Mouse (Mus musculus): Measurements from ENCODE around the gene Eml3. TPM values are rescaled to one million over a fixed set of nuclear protein-coding genes. Genes with fewer than 3 reads are reported as not detected.

Gene Eml3
- polyA plus RNA-seq, 1 experiment from 2014 or later = 19.0 TPM

DNA sequence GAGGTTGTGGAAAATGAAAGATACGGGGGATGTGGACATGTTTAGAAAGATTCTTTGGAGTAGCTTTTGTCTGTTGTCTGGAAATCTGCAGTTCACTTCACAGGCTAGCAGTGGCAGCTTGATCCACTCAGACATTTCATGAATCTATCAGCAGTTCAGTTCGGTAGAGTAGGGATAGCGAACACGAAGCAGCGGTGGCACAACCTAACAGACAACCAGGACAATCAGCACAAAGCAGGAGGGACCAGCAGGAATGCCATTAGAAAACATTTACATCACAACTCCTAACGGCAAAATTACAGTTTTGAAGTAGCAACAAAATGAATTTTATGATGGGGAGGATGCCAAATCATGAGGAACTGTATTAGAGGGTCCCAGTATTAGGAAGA lies 9.7 kb upstream of the Eml3 start:
- H3K4me1 ChIP-seq (ENCODE audit: insufficient read depth) = no peaks in the 10 kb centered on the region
- H3K27ac ChIP-seq (ENCODE audit: low read depth) = peak overlapping the region; percentile 89
- 56% methylated on average over 6 of the region's 6 CpGs for WGBS
- DNase-seq = no peak
- ATAC-seq (ENCODE audit: insufficient read depth) = no peak
- peak overlapping the region; percentile 83 for H3K4me3 ChIP-seq (ENCODE audit: low read depth, low read length)
- H3K27me3 ChIP-seq (ENCODE audit: insufficient read depth, low read length) = no peaks in the 10 kb centered on the region
- peak overlapping the region; percentile 73; the same call in 1 of the 2 replicates for H3K9ac ChIP-seq
- H3K9me3 ChIP-seq (ENCODE audit: low read depth, low read length) = no peaks in the 10 kb centered on the region
- H3K4me2 ChIP-seq = peak overlapping the region; percentile 89
- H3K36me3 ChIP-seq (ENCODE audit: insufficient read depth) = peaks cover 35% of the 10 kb centered on the region
- TF ChIP-seq CTCF (IDR thresholded peaks at IDR 0.05; ENCODE audit: low read depth) = no peak

DNA sequence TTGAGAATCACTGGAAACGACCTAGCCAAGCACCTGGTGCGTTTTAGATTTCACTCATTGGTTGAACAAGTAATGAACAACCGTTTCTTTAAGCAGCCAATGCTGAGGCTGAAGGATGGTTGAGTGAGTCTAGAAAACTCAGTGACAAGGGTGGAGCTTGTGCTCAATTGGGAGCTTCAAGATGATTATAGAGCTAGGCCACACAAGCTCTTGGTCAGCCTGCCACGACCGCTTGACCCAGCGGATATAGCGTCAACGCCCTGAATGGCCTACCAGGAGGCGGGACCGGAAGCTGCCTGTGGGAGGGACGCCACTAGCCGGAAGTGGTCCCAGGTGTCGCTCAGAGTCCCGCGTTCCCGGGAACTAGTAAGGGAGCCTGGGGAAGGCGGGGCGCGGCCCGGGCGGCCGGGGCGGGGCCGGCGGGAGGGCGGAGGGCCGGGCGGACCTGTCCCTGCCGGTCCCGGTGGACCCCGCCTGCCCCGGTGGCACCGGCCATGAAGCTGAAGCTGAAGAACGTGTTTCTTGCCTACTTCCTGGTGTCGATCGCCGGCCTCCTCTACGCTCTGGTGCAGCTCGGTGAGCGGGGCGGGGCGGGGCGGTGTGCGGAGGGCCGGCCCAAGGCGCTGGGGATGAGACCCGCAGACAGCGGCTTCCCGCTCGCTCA lies 9.1 kb upstream of the Eml3 start, which contains the start of gene B3gat3:
B3gat3 (plus strand) TSS at position 302 of the 664 bp plus-strand sequence.
- Histone ChIP-seq H3K36me3 (ENCODE audit: insufficient read depth) (peaks cover 30% of the 10 kb centered on the region), H3K27ac (ENCODE audit: low read depth) (peak within 1 kb of the TSS; percentile 89), H3K4me1 (ENCODE audit: insufficient read depth) (no peaks in the 10 kb centered on the region), H3K4me2 (peak within 1 kb of the TSS; percentile 89), H3K27me3 (ENCODE audit: insufficient read depth, low read length) (no peaks in the 10 kb centered on the region), H3K9me3 (ENCODE audit: low read depth, low read length) (no peaks in the 10 kb centered on the region), H3K4me3 (ENCODE audit: low read depth, low read length) (peak within 1 kb of the TSS; percentile 83), H3K9ac (peak within 1 kb of the TSS; percentile 73)
- WGBS = 2% methylated on average over 49 of the region's 50 CpGs
- no peak for TF ChIP-seq CTCF (IDR thresholded peaks at IDR 0.05; ENCODE audit: low read depth)
- peak; percentile 97 for DNase-seq
- peak; percentile 97 for ATAC-seq (ENCODE audit: insufficient read depth)

DNA sequence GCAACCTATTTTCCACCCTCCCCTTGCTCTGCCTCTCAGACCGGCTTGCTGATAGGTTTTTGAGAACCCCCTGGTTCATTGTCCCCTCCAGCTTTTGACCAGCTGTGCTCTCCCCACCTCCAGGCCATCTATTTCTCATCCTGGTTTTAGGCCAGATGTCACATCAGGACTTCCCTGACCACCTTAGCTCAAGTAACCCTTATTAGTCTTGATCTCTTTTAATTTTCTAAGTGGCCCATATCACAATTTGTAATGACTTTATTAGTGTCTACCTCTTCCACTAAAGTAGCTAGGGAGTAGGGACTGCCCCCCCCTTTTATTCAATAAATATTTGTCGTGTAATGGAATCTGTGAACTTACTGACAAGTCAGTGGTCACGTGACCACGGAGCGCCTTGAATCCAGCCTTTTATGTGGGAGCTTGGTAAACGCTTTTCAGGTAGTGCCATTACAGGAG lies 8.5 kb upstream of the Eml3 start:
- Histone ChIP-seq H3K4me2 (peak overlapping the region; percentile 89), H3K9me3 (ENCODE audit: low read depth, low read length) (no peaks in the 10 kb centered on the region), H3K36me3 (ENCODE audit: insufficient read depth) (peaks cover 29% of the 10 kb centered on the region), H3K4me3 (ENCODE audit: low read depth, low read length) (peak overlapping the region; percentile 83), H3K9ac (peak overlapping the region; percentile 73), H3K27me3 (ENCODE audit: insufficient read depth, low read length) (no peaks in the 10 kb centered on the region), H3K27ac (ENCODE audit: low read depth) (peak overlapping the region; percentile 89), H3K4me1 (ENCODE audit: insufficient read depth) (no peaks in the 10 kb centered on the region)
- ATAC-seq (ENCODE audit: insufficient read depth) (peak; percentile 0; the same call in 1 of the 2 replicates), DNase-seq (peak; percentile 79)
- under 1% methylated on average over 6 of the region's 6 CpGs for WGBS
- no peak for TF ChIP-seq CTCF (IDR thresholded peaks at IDR 0.05; ENCODE audit: low read depth)

GRCm38 (mm10) chr19:8921741-8922140 lies 7.6 kb upstream of the Eml3 start:
- Histone ChIP-seq H3K27ac (ENCODE audit: low read depth) (no peak overlapping the region), H3K9me3 (ENCODE audit: low read depth, low read length) (no peaks in the 10 kb centered on the region), H3K36me3 (ENCODE audit: insufficient read depth) (peaks cover 29% of the 10 kb centered on the region), H3K4me1 (ENCODE audit: insufficient read depth) (no peaks in the 10 kb centered on the region), H3K9ac (no peak overlapping the region; the same call in 1 of the 2 replicates), H3K4me2 (peak overlapping the region; percentile 89), H3K4me3 (ENCODE audit: low read depth, low read length) (peak overlapping the region; percentile 83), H3K27me3 (ENCODE audit: insufficient read depth, low read length) (no peaks in the 10 kb centered on the region)
- DNase-seq = no peak
- no peak for ATAC-seq (ENCODE audit: insufficient read depth)
- TF ChIP-seq CTCF (IDR thresholded peaks at IDR 0.05; ENCODE audit: low read depth) = no peak
- 75% methylated on average over 9 of the region's 9 CpGs for WGBS

- ATAC-seq (ENCODE audit: insufficient read depth) (no peak), DNase-seq (no peak)
- Histone ChIP-seq H3K27ac (ENCODE audit: low read depth) (no peak overlapping the region), H3K9ac (no peak overlapping the region), H3K4me1 (ENCODE audit: insufficient read depth) (no peaks in the 10 kb centered on the region), H3K9me3 (ENCODE audit: low read depth, low read length) (no peaks in the 10 kb centered on the region), H3K36me3 (ENCODE audit: insufficient read depth) (peaks cover 41% of the 10 kb centered on the region), H3K4me3 (ENCODE audit: low read depth, low read length) (no peak overlapping the region), H3K4me2 (no peak overlapping the region), H3K27me3 (ENCODE audit: insufficient read depth, low read length) (no peaks in the 10 kb centered on the region)
- no peak for TF ChIP-seq CTCF (IDR thresholded peaks at IDR 0.05; ENCODE audit: low read depth)
- 84% methylated on average over 2 of the region's 2 CpGs for WGBS
Measured at GRCm38 (mm10) chr19:8926766-8927165, 2.6 kb upstream of the Eml3 start.

DNA sequence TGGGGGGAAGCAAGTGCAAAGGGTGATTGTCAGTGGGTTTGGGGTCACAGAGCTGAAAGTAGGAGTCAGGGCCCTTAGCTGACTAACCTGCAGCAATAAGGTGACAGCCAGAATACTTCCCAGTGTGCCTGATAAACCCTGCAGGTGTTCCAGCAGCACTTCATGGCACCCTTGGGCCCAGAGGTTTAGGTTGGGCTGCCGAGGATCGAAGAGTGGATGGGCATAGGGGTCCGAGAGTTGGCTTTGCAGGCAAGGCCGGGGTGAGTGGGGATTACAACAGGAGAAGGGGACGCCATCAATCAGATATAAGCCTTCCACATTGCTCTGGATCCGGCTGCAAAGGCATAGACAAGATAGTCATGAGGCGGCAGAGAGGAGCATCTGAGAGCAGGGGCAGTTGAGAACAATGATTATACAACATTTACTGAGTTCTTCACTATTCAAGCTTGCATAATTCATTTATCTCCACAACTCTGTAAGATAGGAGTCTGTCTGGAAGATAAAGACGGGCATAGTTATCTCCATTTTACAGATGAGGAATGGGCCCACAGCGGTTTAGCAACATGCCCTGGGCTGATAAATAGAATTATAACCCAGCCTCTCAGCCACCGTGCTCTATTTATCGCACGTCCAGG lies 1.3 kb upstream of the Eml3 start:
- no peak overlapping the region for H3K4me3 ChIP-seq (ENCODE audit: low read depth, low read length)
- H3K36me3 ChIP-seq (ENCODE audit: insufficient read depth) = peaks cover 41% of the 10 kb centered on the region
- H3K4me1 ChIP-seq (ENCODE audit: insufficient read depth) = no peaks in the 10 kb centered on the region
- H3K9me3 ChIP-seq (ENCODE audit: low read depth, low read length) = no peaks in the 10 kb centered on the region
- no peak for TF ChIP-seq CTCF (IDR thresholded peaks at IDR 0.05; ENCODE audit: low read depth)
- no peak overlapping the region for H3K27ac ChIP-seq (ENCODE audit: low read depth)
- 81% methylated on average over 12 of the region's 12 CpGs for WGBS
- no peak overlapping the region for H3K4me2 ChIP-seq
- H3K9ac ChIP-seq = no peak overlapping the region
- no peak for ATAC-seq (ENCODE audit: insufficient read depth)
- DNase-seq = no peak
- H3K27me3 ChIP-seq (ENCODE audit: insufficient read depth, low read length) = no peaks in the 10 kb centered on the region

DNA sequence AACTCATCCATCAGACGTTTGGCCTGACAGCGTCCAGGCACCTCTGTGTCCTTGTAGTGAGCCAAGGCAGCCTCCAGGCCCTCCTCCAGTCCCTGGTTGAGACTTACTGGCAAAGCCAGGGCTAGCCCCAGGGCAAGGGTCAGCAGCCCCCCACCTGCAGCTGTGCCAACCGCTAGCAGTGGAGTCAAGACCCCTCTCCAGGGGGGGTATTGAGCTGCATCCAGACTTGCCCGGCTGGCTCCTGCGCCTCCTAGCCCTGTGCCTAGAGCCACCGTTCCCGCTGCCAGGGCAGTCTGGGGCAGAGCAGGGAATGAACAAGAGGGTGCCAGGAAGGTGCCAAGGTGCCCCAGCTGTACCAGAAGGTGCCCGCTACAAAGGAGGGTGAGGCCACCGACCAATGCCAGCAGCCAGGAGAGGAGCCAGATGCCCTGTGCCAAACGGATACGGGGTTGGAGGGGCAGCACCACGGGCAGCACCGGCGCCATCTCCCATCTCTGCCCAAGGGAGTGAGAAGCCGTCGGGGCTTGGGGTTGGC lies 596 bp upstream of the Eml3 start:
- no peak for TF ChIP-seq CTCF (IDR thresholded peaks at IDR 0.05; ENCODE audit: low read depth)
- WGBS = 23% methylated on average over 16 of the region's 16 CpGs
- Histone ChIP-seq H3K4me2 (peak overlapping the region; percentile 82), H3K27me3 (ENCODE audit: insufficient read depth, low read length) (no peaks in the 10 kb centered on the region), H3K4me1 (ENCODE audit: insufficient read depth) (no peaks in the 10 kb centered on the region), H3K9me3 (ENCODE audit: low read depth, low read length) (no peaks in the 10 kb centered on the region), H3K27ac (ENCODE audit: low read depth) (peak overlapping the region; percentile 82), H3K36me3 (ENCODE audit: insufficient read depth) (peaks cover 41% of the 10 kb centered on the region), H3K4me3 (ENCODE audit: low read depth, low read length) (peak overlapping the region; percentile 82), H3K9ac (peak overlapping the region; percentile 79)
- DNase-seq (no peak), ATAC-seq (ENCODE audit: insufficient read depth) (peak; percentile 15; the same call in 1 of the 2 replicates)

Data from lung, embryonic 14.5 days (tissue).